Mouse (Mus musculus): ENCODE data around the gene Creb5.

GRCm38 (mm10) chr6:53733546-53733945, 446.5 kb downstream of the Creb5 start:
- no peak for TF ChIP-seq GATA1 (IDR thresholded peaks at IDR 0.05; ENCODE audit: low read length)
- TF ChIP-seq TAL1 (IDR thresholded peaks at IDR 0.05; ENCODE audit: low read length) = no peak

Data from erythroblast, embryonic 14.5 days (primary cell).